Mouse (Mus musculus): ENCODE data around the gene Dio1. TPM values are rescaled to one million over a fixed set of nuclear protein-coding genes. Genes with fewer than 3 reads are reported as not detected.

Gene Dio1
- polyA plus RNA-seq (2016; fragmentation: Nextera tagmentation; extraction: Ambion mirVana), result not detected in 2 replicates

DNA sequence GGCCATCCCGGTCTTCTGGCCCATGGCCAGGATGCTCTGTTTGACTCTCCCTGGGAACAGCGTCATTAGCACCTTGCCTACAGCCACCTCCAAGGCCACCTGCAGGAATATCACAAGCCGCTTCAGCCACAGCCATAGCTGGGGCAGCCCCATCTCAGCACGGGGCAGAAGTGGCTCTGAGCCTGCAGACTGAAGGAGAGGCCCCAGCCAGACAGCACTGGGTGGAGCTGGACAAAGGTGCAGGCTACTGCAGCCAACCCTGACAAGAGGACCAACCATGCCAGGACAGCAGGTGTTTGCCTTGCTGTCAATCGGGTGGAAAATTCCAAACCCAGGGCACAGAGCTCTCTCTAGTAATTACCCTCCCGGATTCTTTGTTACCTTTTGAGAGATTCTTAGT, at the start of gene Dio1:
Gene Dio1 (minus strand): TSS at position 204 of the 400 bp plus-strand sequence.
- DNase-seq (ENCODE audit: low spot score), result no peak
- 55% methylated on average over 6 of the region's 6 CpGs for WGBS
- peaks cover 16% of the 10 kb centered on the region for H3K4me1 ChIP-seq
- no peak within 1 kb of the TSS for H3K4me3 ChIP-seq
- no peak within 1 kb of the TSS for H3K27ac ChIP-seq
- no peaks in the 10 kb centered on the region for H3K36me3 ChIP-seq
- peaks cover 11% of the 10 kb centered on the region for H3K27me3 ChIP-seq (ENCODE audit: low read depth, poor library complexity, severe bottlenecking)
- H3K9me3 ChIP-seq (replicated peaks), result no peaks in the 10 kb centered on the region

GRCm38 (mm10) chr4:107354543-107354942, 47.6 kb upstream of the Dio1 start:
- 12% methylated on average over 4 of the region's 4 CpGs for WGBS
- DNase-seq (ENCODE audit: low spot score), result peak; percentile 48

DNA sequence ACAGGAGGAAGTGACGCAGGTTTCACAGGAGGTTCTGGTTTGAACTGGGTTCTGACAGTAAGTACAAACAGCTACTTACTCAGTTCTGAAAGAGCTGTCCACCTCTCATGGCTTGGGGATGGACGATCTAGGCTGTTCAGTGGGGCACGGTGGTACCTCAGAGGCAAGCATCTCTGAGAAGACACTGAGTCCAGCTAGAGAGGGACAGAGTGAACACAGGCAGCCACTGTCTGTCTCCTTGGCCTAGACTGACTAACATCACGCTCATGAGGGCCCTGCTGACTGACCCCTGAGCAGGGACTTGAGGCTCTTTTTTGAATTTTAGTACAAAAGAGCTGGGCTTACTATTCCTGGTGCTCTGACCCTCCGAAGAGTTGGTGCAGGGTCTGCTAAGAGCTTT, 47.2 kb upstream of the Dio1 start:
- WGBS, result 62% methylated on average over 5 of the region's 5 CpGs
- Histone ChIP-seq H3K27ac (peak overlapping the region; percentile 50), H3K27me3 (ENCODE audit: low read depth, poor library complexity, severe bottlenecking) (no peaks in the 10 kb centered on the region)

More at GRCm38 (mm10) chr4:107354543-107354942, 47.6 kb upstream of the Dio1 start:
- no peaks in the 10 kb centered on the region for H3K27me3 ChIP-seq (ENCODE audit: low read depth, poor library complexity, severe bottlenecking)
- H3K9me3 ChIP-seq (replicated peaks), result no peaks in the 10 kb centered on the region
- H3K4me3 ChIP-seq, result no peak overlapping the region
- H3K4me1 ChIP-seq, result peaks cover 17% of the 10 kb centered on the region
- peaks cover 12% of the 10 kb centered on the region for H3K36me3 ChIP-seq
- peak overlapping the region; percentile 50 for H3K27ac ChIP-seq

DNA sequence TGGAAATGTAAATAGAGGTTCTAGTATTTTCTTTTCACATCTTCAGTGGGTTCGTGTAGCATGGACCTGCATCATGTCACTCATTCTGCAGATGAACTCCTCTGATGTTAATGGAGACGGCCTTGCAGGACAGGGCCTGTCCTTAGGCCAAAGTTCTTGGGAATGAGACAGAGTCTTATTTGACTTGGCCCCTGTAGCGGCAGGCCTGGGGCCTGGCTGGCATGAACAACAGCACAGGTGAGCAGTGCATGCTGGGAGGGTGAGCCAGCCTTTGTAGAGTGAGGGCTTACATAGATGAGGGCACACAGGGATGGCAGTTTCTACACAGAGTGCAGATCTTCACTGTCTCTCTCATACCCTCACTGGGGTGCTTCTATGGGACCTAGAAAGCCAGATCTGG, 46.6 kb upstream of the Dio1 start:
- WGBS, result 85% methylated on average over 3 of the region's 3 CpGs
- no peak overlapping the region for H3K4me3 ChIP-seq
- DNase-seq (ENCODE audit: low spot score), result no peak
- H3K9me3 ChIP-seq (replicated peaks), result no peaks in the 10 kb centered on the region
- peaks cover 26% of the 10 kb centered on the region for H3K4me1 ChIP-seq
- H3K27me3 ChIP-seq (ENCODE audit: low read depth, poor library complexity, severe bottlenecking), result no peaks in the 10 kb centered on the region
- peaks cover 10% of the 10 kb centered on the region for H3K36me3 ChIP-seq
- H3K27ac ChIP-seq, result 0 out of 2 replicates have a peak overlapping the region, but pooled peaks have one; percentile 48

More for the DNA sequence above, 47.2 kb upstream of the Dio1 start:
- Histone ChIP-seq H3K9me3 (replicated peaks) (no peaks in the 10 kb centered on the region), H3K4me1 (peaks cover 21% of the 10 kb centered on the region), H3K4me3 (no peak overlapping the region), H3K36me3 (peaks cover 12% of the 10 kb centered on the region)
- no peak for DNase-seq (ENCODE audit: low spot score)

- H3K4me3 ChIP-seq, result no peak overlapping the region
These were observed 44.4 kb upstream of the Dio1 start for GRCm38 (mm10) chr4:107351368-107351767.

DNA sequence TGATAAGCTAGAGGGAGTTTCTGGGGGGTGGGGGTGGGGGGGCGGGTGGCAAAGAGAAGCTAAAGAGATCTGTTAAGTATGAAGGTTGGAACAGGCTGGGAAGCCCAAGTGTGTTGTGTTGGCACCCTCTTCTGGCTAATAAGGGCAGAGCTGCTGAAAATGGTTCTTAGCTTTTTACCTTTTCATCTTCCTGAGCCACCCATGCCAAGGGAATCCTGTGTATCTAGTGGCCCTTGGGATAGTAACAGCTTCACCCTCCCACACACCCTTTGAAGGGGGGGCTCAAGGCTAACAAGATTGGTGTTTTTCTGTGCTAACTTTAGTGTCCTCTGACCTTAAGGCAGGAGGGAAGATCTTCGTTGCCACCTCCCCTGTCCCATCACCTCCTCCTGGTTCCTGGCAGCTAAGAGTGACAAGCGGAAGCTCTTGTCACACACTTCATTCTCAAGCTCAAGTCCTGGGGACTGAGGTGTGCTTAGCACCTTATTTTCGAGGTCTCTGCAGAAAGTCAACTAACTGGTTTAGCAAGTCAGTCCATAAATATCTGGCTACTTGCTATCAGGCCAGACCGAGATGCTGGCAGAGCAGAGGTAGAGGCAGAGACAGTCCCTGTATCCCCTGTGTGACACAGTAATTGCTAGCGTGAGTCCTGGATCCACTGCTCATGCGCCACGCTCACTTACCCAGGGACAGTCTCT, 42.5 kb upstream of the Dio1 start:
- WGBS, result 60% methylated on average over 8 of the region's 8 CpGs
- DNase-seq (ENCODE audit: low spot score), result no peak

More at GRCm38 (mm10) chr4:107351368-107351767, 44.4 kb upstream of the Dio1 start:
- peaks cover 11% of the 10 kb centered on the region; the same call in 1 of the 2 replicates for H3K36me3 ChIP-seq
- peaks cover 33% of the 10 kb centered on the region for H3K4me1 ChIP-seq
- H3K9me3 ChIP-seq (replicated peaks), result no peaks in the 10 kb centered on the region
- DNase-seq (ENCODE audit: low spot score), result no peak
- H3K27me3 ChIP-seq (ENCODE audit: low read depth, poor library complexity, severe bottlenecking), result no peaks in the 10 kb centered on the region
- H3K27ac ChIP-seq, result no peak overlapping the region

GRCm38 (mm10) chr4:107348529-107349310, 41.8 kb upstream of the Dio1 start:
- peaks cover 13% of the 10 kb centered on the region; the same call in 1 of the 2 replicates for H3K36me3 ChIP-seq
- 82% methylated on average over 20 of the region's 20 CpGs for WGBS
- H3K4me1 ChIP-seq, result peaks cover 17% of the 10 kb centered on the region
- H3K4me3 ChIP-seq, result no peak overlapping the region
- no peaks in the 10 kb centered on the region for H3K9me3 ChIP-seq (replicated peaks)
- DNase-seq (ENCODE audit: low spot score), result no peak
- no peaks in the 10 kb centered on the region for H3K27me3 ChIP-seq (ENCODE audit: low read depth, poor library complexity, severe bottlenecking)
- H3K27ac ChIP-seq, result peak overlapping the region; percentile 23; the same call in 1 of the 2 replicates

More for the DNA sequence above, 42.5 kb upstream of the Dio1 start:
- H3K27ac ChIP-seq, result 0 out of 2 replicates have a peak overlapping the region, but pooled peaks have one; percentile 23
- no peaks in the 10 kb centered on the region for H3K27me3 ChIP-seq (ENCODE audit: low read depth, poor library complexity, severe bottlenecking)
- H3K9me3 ChIP-seq (replicated peaks), result no peaks in the 10 kb centered on the region
- no peak overlapping the region for H3K4me3 ChIP-seq
- H3K36me3 ChIP-seq, result peaks cover 13% of the 10 kb centered on the region; the same call in 1 of the 2 replicates
- H3K4me1 ChIP-seq, result peaks cover 25% of the 10 kb centered on the region

GRCm38 (mm10) chr4:107347221-107347620, 40.3 kb upstream of the Dio1 start:
- Histone ChIP-seq H3K36me3 (peaks cover 13% of the 10 kb centered on the region; the same call in 1 of the 2 replicates), H3K4me3 (no peak overlapping the region), H3K27ac (no peak overlapping the region), H3K4me1 (peaks cover 16% of the 10 kb centered on the region), H3K9me3 (replicated peaks) (no peaks in the 10 kb centered on the region), H3K27me3 (ENCODE audit: low read depth, poor library complexity, severe bottlenecking) (no peaks in the 10 kb centered on the region)
- no peak for DNase-seq (ENCODE audit: low spot score)
- 67% methylated on average over 6 of the region's 6 CpGs for WGBS

- Histone ChIP-seq H3K27ac (no peak overlapping the region), H3K27me3 (ENCODE audit: low read depth, poor library complexity, severe bottlenecking) (no peaks in the 10 kb centered on the region), H3K36me3 (peaks cover 11% of the 10 kb centered on the region; the same call in 1 of the 2 replicates), H3K4me3 (no peak overlapping the region), H3K4me1 (peaks cover 29% of the 10 kb centered on the region), H3K9me3 (replicated peaks) (no peaks in the 10 kb centered on the region)
- no peak for DNase-seq (ENCODE audit: low spot score)
- WGBS, result 85% methylated on average over 7 of the region's 7 CpGs
These were observed 37.6 kb upstream of the Dio1 start for GRCm38 (mm10) chr4:107344612-107345011.

- Histone ChIP-seq H3K4me3 (no peak overlapping the region), H3K36me3 (peaks cover 10% of the 10 kb centered on the region; the same call in 1 of the 2 replicates), H3K9me3 (replicated peaks) (no peaks in the 10 kb centered on the region), H3K27ac (peak overlapping the region; percentile 56; the same call in 1 of the 2 replicates), H3K27me3 (ENCODE audit: low read depth, poor library complexity, severe bottlenecking) (no peaks in the 10 kb centered on the region), H3K4me1 (peaks cover 14% of the 10 kb centered on the region)
- WGBS, result 73% methylated on average over 5 of the region's 5 CpGs
- peak; percentile 57 for DNase-seq (ENCODE audit: low spot score)
These were observed 34.4 kb upstream of the Dio1 start for GRCm38 (mm10) chr4:107341354-107341753.

DNA sequence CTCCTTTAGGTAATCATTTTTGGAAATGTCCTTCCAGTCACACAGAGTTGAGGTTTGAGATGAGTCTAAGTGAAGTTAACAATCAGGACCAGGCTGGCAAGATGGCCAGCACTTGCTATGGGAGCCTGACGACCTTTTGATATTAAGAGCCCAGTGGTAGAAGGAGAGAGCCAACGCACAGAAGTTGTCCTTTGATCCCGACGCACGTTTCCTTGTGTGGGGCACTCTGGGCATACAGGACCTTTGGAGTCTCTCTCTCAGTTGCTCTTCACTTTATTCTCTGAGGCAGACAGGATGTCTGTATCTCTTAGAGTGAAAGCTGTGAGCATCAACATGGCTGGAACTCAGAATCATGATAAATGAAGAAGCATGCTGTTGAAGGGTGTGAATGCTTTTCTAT, 30.5 kb upstream of the Dio1 start:
- H3K9me3 ChIP-seq (replicated peaks), result no peaks in the 10 kb centered on the region
- 92% methylated on average over 5 of the region's 5 CpGs for WGBS
- no peak for DNase-seq (ENCODE audit: low spot score)
- peaks cover 13% of the 10 kb centered on the region; the same call in 1 of the 2 replicates for H3K36me3 ChIP-seq
- H3K27me3 ChIP-seq (ENCODE audit: low read depth, poor library complexity, severe bottlenecking), result no peaks in the 10 kb centered on the region
- no peak overlapping the region for H3K4me3 ChIP-seq
- H3K4me1 ChIP-seq, result peaks cover 14% of the 10 kb centered on the region
- no peak overlapping the region for H3K27ac ChIP-seq

- Histone ChIP-seq H3K4me1 (peaks cover 6% of the 10 kb centered on the region), H3K36me3 (peaks cover 13% of the 10 kb centered on the region; the same call in 1 of the 2 replicates), H3K27ac (no peak overlapping the region), H3K27me3 (ENCODE audit: low read depth, poor library complexity, severe bottlenecking) (no peaks in the 10 kb centered on the region), H3K4me3 (no peak overlapping the region), H3K9me3 (replicated peaks) (no peaks in the 10 kb centered on the region)
- DNase-seq (ENCODE audit: low spot score), result no peak
- 85% methylated on average over 8 of the region's 8 CpGs for WGBS
These were observed 29.4 kb upstream of the Dio1 start for GRCm38 (mm10) chr4:107336356-107336755.

- Histone ChIP-seq H3K27ac (no peak overlapping the region), H3K4me1 (no peaks in the 10 kb centered on the region), H3K9me3 (replicated peaks) (no peaks in the 10 kb centered on the region), H3K27me3 (ENCODE audit: low read depth, poor library complexity, severe bottlenecking) (no peaks in the 10 kb centered on the region), H3K36me3 (peaks cover 13% of the 10 kb centered on the region; the same call in 1 of the 2 replicates), H3K4me3 (no peak overlapping the region)
- 91% methylated on average over 4 of the region's 4 CpGs for WGBS
- no peak for DNase-seq (ENCODE audit: low spot score)
These were observed 26.5 kb upstream of the Dio1 start for GRCm38 (mm10) chr4:107333514-107333913.

Measured in limb, embryonic 10.5 days (tissue).